Mouse (Mus musculus) olfactory bulb, adult 2 months (tissue): ENCODE data around the gene Lrrn2.

Experiments used
- CTCF ChIP-seq: fragments of 200-500 bp; IDR thresholded peaks from 2 replicates; pipeline ENCODE4 v1.5.1; 2012; ENCODE audit warnings: low read depth, mild to moderate bottlenecking, low read length, moderate library complexity; ENCODE audit not compliant: insufficient read depth
- POLR2A ChIP-seq: fragments of 200-500 bp; IDR thresholded peaks from 2 replicates; pipeline ENCODE4 v1.6.1; 2012; ENCODE audit warnings: mild to moderate bottlenecking, low read depth, low read length, moderate library complexity; ENCODE audit not compliant: insufficient read depth

GRCm38 (mm10) chr1:132956809-132957208, 76.7 kb downstream of the Lrrn2 start:
- TF ChIP-seq CTCF: no peak
- TF ChIP-seq POLR2A: no peak
